Mouse (Mus musculus) frontal cortex, adult 2 months (tissue): ENCODE measurements at regions not wholly inside any gene's neighbourhood (a gene's known extent, or its start where the extent isn't known, plus 50 kb on each side); places are given as distances from the start of the nearest gene placed in this dataset.

Source experiments
- DNase-seq, 2 experiments: peaks; one replicate each; pipeline ENCODE4 v3.0.0; 2022; ENCODE audit warnings: low spot score in 1 of 2; ENCODE audit errors: extremely low spot score in 1 of 2

DNA sequence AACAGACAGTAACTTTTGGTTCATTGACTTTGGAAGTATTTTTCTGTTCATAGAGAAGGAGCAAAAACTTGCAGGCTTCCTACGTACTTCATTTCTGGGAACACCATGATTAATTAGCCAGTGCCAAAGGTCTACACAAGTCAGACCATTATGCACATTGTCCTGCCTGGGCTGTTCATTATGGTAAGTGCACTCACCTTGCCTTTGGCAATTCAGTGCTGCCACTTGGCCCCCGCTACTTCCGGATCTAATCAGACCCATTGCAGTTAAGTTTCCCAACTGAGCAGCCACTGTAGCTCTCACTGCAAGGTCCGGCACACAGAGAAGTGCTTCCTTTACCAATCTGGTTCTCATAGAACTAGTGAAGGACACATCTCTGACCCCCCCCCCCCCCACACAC, 215.8 kb upstream of the Tank start:
- no peak for DNase-seq

GRCm38 (mm10) chr2:61361394-61361793, 217.0 kb upstream of the Tank start:
- no peak for DNase-seq

- DNase-seq, result no peak
Observed at GRCm38 (mm10) chr2:61354104-61354503, 224.3 kb upstream of the Tank start.

GRCm38 (mm10) chr2:61347451-61347850, 230.9 kb upstream of the Tank start:
- no peak for DNase-seq

- DNase-seq, result no peak
Observed at GRCm38 (mm10) chr2:61346012-61346760, 232.2 kb upstream of the Tank start.

- DNase-seq, result peak in 1 of 2 experiments; percentile 15
Observed at GRCm38 (mm10) chr2:61345311-61345710, 233.1 kb upstream of the Tank start.

DNA sequence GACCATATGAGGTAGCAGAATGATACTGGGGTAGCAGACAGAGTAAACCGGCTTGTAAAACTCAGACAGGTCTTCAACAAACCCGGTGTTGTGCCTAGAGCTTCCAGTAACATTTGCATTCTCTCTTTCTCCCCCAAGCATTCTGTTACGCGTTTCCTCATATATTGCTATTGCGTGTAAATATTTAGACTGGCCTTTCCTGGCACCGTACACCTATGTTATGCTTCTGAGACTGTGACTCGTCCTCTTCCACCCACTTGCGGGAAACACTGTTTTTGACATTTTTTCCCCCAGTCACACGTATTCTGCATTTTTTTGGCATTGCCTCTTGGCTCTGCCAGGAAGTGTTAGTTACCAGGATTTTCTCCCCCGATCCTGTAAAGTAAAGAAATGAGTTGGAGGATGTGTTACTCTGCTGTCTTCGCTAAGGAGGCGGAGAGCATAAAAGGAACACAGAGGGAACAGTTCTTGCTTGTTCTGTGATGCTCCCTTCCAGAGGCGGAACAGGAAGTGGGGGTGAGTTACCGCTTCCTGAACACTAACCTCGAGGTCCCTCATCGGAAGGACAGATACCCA, 233.7 kb upstream of the Tank start:
- DNase-seq, result peak; percentile 58 to 72

GRCm38 (mm10) chr2:61341254-61341653, 237.1 kb upstream of the Tank start:
- DNase-seq, result no peak

DNA sequence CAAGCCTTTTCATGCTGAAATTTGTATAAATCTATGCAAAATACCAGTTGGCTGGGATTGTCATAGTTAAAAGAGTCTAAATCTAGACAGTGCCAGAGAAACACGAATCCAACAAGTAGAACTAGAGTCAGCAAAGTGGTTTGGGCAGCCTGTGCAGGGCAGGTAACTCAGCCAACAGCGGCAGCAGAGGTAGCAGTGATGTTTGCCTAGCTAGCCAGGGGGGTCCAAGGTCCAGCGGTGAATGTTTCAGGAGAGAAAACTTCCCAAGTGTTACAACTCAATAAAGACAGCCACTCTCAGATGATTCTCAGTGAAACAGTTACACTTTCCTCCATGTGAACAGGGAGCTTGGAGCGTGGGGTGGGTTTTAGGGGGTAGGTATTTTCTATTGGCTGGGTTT, 259.2 kb upstream of the Tank start:
- no peak for DNase-seq

GRCm38 (mm10) chr2:61310405-61310804, 268.0 kb upstream of the Tank start:
- no peak for DNase-seq

- no peak for DNase-seq
Observed at GRCm38 (mm10) chr2:61309219-61309618, 269.2 kb upstream of the Tank start.

DNA sequence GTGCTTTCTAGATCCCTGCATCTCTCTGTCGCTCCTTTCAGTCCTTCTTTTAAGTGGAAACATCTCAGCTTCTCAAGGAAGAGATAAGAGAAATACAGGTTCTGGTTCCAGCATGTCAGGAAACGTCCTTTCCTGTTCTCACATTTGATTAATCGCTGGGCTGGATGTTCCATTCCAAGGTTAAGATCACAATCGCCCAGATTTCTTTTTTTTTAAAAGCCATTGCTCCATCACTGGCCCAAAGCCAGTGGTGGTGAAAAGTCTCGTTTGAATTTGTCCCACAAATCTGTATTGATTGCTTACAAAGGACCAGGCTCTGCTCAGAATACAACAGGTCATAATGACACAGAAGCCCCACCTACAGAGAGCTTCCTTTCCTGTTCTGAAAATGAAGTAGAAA, 281.2 kb upstream of the Tank start:
- DNase-seq, result no peak

DNA sequence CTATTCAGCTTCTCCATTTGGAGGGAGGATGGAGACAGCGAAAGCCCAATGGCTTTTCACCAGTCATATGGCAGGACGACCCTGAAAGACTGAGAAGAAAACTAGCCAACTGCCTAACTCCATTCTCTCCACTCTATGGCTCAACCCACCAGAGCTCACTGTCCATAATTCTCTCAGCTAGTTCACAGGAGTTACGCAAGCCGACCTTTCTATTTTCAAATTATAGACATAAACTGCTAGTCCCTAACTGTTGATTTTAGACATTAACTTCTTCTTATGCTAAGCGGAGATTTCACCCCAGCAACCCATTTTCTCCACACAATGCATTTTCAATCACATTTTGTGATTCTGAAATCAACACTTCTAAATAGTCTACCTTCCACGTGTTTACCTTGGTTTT, 281.8 kb upstream of the Tank start:
- DNase-seq, result no peak

GRCm38 (mm10) chr2:61295261-61295964, 283.0 kb upstream of the Tank start:
- DNase-seq, result no peak

GRCm38 (mm10) chr2:61288246-61288645, 290.1 kb upstream of the Tank start:
- DNase-seq, result no peak

- DNase-seq, result no peak
Observed at GRCm38 (mm10) chr2:61284706-61285105, 293.7 kb upstream of the Tank start.

- DNase-seq, result no peak
Observed at GRCm38 (mm10) chr2:61283829-61284601, 294.4 kb upstream of the Tank start.

- DNase-seq, result peak; percentile 14 to 59
Observed at GRCm38 (mm10) chr2:61272721-61273120, 305.7 kb upstream of the Tank start.

DNA sequence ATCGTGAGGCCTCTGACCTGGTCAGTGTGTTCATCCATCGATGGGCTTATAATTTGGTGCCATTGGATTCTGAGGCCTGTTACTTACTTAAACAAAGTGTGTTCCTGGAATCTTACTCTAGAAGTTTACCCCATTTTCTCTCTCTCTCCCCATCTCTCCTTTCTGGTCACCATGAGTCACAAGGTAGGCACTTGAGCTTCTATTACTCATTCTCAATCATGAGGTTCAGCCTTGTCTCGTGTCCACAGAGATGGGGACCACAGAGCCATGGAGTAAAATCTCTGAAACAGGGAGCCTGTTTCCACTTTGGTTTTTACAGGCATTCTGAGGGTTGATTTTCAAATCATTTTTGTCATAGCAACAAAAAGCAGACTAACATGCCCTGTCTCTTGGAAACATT, 304.7 kb upstream of the Rbms1 start:
- no peak for DNase-seq

DNA sequence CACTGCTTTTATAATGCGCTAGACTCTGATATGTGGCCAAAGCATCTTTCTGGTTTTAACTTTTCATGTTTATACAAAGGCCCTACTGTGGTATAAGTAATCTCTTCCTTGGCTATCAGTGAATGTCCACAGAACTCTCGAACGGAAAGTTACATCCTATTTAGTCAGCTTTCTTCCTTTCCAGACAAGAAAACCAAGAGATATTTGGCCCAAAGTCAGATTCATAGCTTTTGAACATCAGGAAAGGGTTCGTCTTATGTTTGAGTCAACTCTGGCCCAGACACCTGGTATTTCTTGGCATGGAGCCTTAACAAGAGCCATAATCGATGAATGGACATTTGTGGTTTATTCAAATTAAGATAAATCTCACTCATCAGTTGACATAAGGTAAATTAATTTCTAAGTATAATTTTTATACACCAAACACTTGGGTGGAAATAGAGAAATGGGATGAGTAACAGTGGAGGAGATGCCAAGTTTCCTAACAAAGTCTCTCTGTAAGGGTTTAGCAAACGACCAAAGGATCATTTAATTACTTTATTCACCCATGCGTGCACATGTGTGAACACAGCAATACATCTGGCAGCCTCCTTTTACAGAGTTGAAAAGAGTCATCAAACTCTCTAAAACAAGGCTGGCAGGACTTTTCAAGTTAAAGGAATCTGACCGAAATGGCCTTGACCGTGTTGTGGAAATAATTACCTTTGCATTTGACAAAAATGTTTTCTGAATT, 287.2 kb upstream of the Rbms1 start:
- DNase-seq, result no peak
